Mouse (Mus musculus): ENCODE measurements around the gene Efnb3.

- no peak for TF ChIP-seq CTCF (IDR thresholded peaks at IDR 0.05; ENCODE audit: extremely low read depth, insufficient read depth, low read length)
- no peak for TF ChIP-seq POLR2A (IDR thresholded peaks at IDR 0.05; ENCODE audit: extremely low read depth, insufficient read depth, low read length)
Measured at GRCm38 (mm10) chr11:69554539-69555140, 5.4 kb downstream of the Efnb3 start.

All from cortical plate, adult 2 months (tissue).